Mouse (Mus musculus) effector memory CD4-positive, alpha-beta T cell, adult 7 months (primary cell): ENCODE measurements around the gene Cnot8. TPM values are rescaled to one million over a fixed set of nuclear protein-coding genes. Genes with fewer than 3 reads are reported as not detected.

Experiments
- polyA plus RNA-seq: library from polyadenylated mRNA; unstranded; fragments of 100-300 nt; shearing (Covaris generic); gene quantifications from one replicate; pipeline ENCODE4 v1.2.1, GENCODE M21; 2017

Gene Cnot8
- 67.1 TPM for polyA plus RNA-seq

GRCm38 (mm10) chr11:58103697-58104306, at the start of gene Cnot8:
TSS of gene Cnot8 (plus strand) at chr11:58104153.

GRCm38 (mm10) chr11:58093021-58093528, 10.9 kb upstream of the Cnot8 start, which contains the start of gene Gm12248:
TSS of gene Gm12248 (minus strand) at chr11:58093134.

Other genes starting within 250 kb of the Cnot8 start
- gene Larp1, start 95.1 kb upstream of the Cnot8 start, polyA plus RNA-seq: 102 TPM
- gene Gm12248, start 11.0 kb upstream of the Cnot8 start, polyA plus RNA-seq: not detected
- 13.4 TPM for gene Gemin5, start 64.4 kb downstream of the Cnot8 start, polyA plus RNA-seq
- gene Mrpl22, start 67.5 kb downstream of the Cnot8 start, polyA plus RNA-seq: 37.7 TPM
- 194 TPM for gene Igtp, start 95.4 kb downstream of the Cnot8 start, polyA plus RNA-seq
- 47.7 TPM for gene Irgm2, start 95.5 kb downstream of the Cnot8 start, polyA plus RNA-seq
- not detected for gene 4930438A08Rik, start 170.6 kb downstream of the Cnot8 start, polyA plus RNA-seq
- 39.8 TPM for gene Zfp692, start 202.9 kb downstream of the Cnot8 start, polyA plus RNA-seq
- gene Zfp672, start 226.2 kb downstream of the Cnot8 start, polyA plus RNA-seq: 39.7 TPM
- 12.9 TPM for gene Sh3bp5l, start 226.6 kb downstream of the Cnot8 start, polyA plus RNA-seq